Mouse (Mus musculus) liver, embryonic 11.5 days (tissue): Measurements from ENCODE around the gene Fam129b. TPM values are rescaled to one million over a fixed set of nuclear protein-coding genes. Genes with fewer than 3 reads are reported as not detected.

Experiments
- ATAC-seq: fragments of 200-750 bp; cut with Nextera tagmentation; replicated peaks from 2 replicates; pipeline ENCODE4 v1.8.0; 2017; ENCODE audit warnings: moderate number of reproducible peaks, mild to moderate bottlenecking, moderate TSS enrichment, moderate library complexity; ENCODE audit not compliant: low FRiP score
- DNase-seq: peaks from one replicate; pipeline ENCODE4 v3.0.0-alpha.2; 2017; ENCODE audit warnings: low spot score
- H3K27ac ChIP-seq: fragments of 300-500 bp; sonication (generic); 2 replicates; pipeline ENCODE4 v1.5.1; 2014; ENCODE audit warnings: mild to moderate bottlenecking, low read depth, low read length, control low read depth
- H3K27me3 ChIP-seq: fragments of 300-500 bp; sonication (generic); replicated peaks from 2 replicates; pipeline ENCODE4 v1.6.1; 2014; ENCODE audit warnings: low read length, mixed read lengths; ENCODE audit not compliant: control insufficient read depth, insufficient read depth
- H3K36me3 ChIP-seq: fragments of 300-500 bp; sonication (generic); 2 replicates; pipeline ENCODE4 v1.6.1; 2014; ENCODE audit warnings: mild to moderate bottlenecking, low read length, moderate library complexity, mixed read lengths; ENCODE audit not compliant: control insufficient read depth, insufficient read depth
- H3K4me1 ChIP-seq: fragments of 300-500 bp; sonication (generic); replicated peaks from 2 replicates; pipeline ENCODE4 v1.6.1; 2014; ENCODE audit warnings: low read length, mixed read lengths; ENCODE audit not compliant: control insufficient read depth, insufficient read depth
- H3K4me2 ChIP-seq: fragments of 300-500 bp; sonication (generic); 2 replicates; pipeline ENCODE4 v1.6.1; 2014; ENCODE audit warnings: mild to moderate bottlenecking, control low read depth, moderate library complexity
- H3K4me3 ChIP-seq: fragments of 300-500 bp; sonication (generic); 2 replicates; pipeline ENCODE4 v1.5.1; 2014; ENCODE audit warnings: low read depth, low read length, control low read depth
- H3K9ac ChIP-seq: fragments of 300-500 bp; sonication (generic); 2 replicates; pipeline ENCODE4 v1.6.1; 2014; ENCODE audit warnings: low read depth, low read length, control low read depth
- H3K9me3 ChIP-seq: fragments of 300-500 bp; sonication (generic); 2 replicates; pipeline ENCODE4 v1.6.1; 2016; ENCODE audit warnings: low read length, inconsistent platforms, mixed read lengths; ENCODE audit not compliant: control insufficient read depth
- WGBS: fragments of 180-500 bp; shearing (Covaris S2); extraction: QIAGEN DNeasy Blood & Tissue Kit; methylation state at CpG from one replicate; pipeline ENCODE4 v1.1.7; 2014; 5-methylcytosine and 5-hydroxymethylcytosine counted together
- polyA plus RNA-seq: library from polyadenylated mRNA; unstranded; fragments of >200 nt; fragmentation: Nextera tagmentation; extraction: Ambion mirVana; gene quantifications from 2 replicates; pipeline ENCODE4 v1.2.1, GENCODE M21; 2014

Fam129b gene
- polyA plus RNA-seq, 1 experiment from 2014 or later = 11.9 TPM

DNA sequence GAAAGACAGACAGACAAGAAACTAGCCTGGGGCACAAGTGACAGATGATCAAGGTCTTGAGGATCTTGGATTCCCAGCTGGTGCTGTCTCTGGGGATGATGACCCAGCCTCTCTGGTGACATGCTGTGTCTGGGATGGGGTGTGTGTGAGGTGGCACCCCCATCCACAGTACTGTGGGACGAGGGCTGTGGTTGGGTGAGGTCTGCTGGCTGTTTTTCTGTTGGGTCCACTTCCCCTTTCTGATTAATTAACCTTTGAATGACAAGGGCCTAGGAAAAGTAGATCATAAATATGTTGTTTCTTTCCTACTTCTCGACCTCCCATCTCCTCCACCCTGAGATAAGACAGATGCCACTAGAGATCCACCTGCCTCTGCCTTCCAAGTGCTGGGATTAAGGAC, 18.2 kb downstream of the Fam129b start:
- Histone ChIP-seq H3K27ac (no peak overlapping the region), H3K4me2 (no peak overlapping the region), H3K27me3 (no peaks in the 10 kb centered on the region), H3K4me1 (peaks cover 56% of the 10 kb centered on the region), H3K4me3 (no peak overlapping the region), H3K9ac (no peak overlapping the region), H3K9me3 (no peaks in the 10 kb centered on the region), H3K36me3 (no peaks in the 10 kb centered on the region)
- ATAC-seq (no peak), DNase-seq (no peak)
- WGBS = 43% methylated on average over 2 of the region's 2 CpGs

DNA sequence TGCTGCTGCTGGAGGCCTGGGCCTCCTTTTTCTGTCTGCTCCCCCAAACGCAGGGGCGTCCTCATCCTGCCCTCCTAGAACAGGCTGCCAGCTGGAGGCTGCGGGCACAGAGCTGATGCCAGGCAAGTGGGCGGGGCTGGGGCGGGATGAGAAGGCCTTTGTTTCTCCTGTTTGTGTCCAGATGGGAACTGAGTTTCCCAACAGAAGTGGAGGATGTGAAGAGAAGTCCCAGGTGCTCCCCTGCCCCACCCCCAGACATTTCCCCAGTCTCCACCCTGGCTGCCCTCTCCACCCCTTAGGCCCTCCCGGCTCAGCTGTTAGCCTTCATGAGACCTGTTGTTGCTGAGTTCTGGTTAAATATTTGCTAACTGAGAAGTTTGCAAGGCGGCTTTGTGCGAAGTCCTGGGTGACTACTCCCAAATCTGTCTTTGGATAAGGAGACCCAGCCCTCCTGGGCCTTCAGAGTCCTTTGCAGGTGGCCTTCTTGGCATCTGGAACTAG, 19.7 kb downstream of the Fam129b start:
- H3K4me2 ChIP-seq = no peak overlapping the region
- H3K36me3 ChIP-seq = no peaks in the 10 kb centered on the region
- no peak overlapping the region for H3K9ac ChIP-seq
- no peaks in the 10 kb centered on the region for H3K9me3 ChIP-seq
- DNase-seq = no peak
- no peaks in the 10 kb centered on the region for H3K27me3 ChIP-seq
- 57% methylated on average over 8 of the region's 8 CpGs for WGBS
- H3K4me1 ChIP-seq = peaks cover 49% of the 10 kb centered on the region
- no peak overlapping the region for H3K4me3 ChIP-seq
- ATAC-seq = no peak
- no peak overlapping the region for H3K27ac ChIP-seq

DNA sequence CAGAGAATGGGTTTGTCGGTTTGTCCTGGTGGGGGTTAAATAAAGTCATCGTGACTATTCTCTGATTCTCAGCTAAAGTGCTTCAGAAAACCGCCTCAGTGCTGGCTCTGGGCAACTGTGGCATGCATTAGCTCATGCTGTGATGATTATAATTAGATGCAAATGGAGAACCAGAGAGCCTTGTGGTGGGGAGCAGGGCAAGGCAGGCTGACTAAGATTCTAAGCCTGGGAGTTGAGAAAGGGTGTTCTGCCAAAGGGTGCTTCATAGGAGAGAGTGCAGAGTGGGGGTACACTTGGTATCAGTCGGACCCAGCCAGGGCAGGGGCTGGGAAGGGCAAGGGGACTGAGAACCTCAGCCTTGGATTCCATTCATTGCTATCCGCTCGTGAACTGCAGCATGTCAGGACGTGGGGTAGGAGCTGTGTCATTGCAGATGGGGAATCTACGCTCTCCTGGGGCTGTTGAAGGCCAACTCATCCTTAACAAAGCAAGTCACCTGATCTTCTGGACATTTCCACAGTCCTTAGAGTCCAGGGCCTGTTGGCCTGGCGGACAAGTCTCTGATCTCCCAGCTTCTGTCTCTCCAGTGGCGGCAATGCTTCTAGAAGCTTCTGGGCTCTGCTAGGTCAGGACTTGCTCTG, 20.7 kb downstream of the Fam129b start:
- no peak overlapping the region for H3K4me3 ChIP-seq
- H3K9me3 ChIP-seq = no peaks in the 10 kb centered on the region
- no peaks in the 10 kb centered on the region for H3K36me3 ChIP-seq
- peaks cover 39% of the 10 kb centered on the region for H3K4me1 ChIP-seq
- 63% methylated on average over 10 of the region's 10 CpGs for WGBS
- ATAC-seq (no peak), DNase-seq (no peak)
- no peaks in the 10 kb centered on the region for H3K27me3 ChIP-seq
- H3K27ac ChIP-seq = no peak overlapping the region
- no peak overlapping the region for H3K4me2 ChIP-seq
- H3K9ac ChIP-seq = no peak overlapping the region

DNA sequence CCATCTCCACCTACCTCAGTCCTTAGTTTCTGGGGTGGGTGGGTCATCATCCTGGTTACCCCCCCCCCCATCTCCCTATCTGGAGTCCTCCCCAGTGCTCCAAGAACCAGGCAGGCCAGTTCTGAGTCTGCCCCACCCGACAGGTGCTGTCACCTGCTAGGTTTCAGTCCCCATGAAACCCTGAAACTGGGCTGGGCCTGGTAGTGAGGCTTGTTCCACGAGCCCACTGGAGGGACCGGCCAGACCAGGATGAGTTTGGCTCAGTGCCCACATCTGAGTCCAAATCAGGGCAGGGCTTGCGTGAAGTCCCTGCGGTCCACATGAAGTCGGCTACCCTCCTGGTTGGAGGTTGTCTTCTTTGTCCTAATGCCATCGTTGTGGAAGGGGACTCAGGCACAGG, 23.1 kb downstream of the Fam129b start:
- ATAC-seq = no peak
- Histone ChIP-seq H3K36me3 (no peaks in the 10 kb centered on the region), H3K4me2 (no peak overlapping the region), H3K4me1 (peaks cover 33% of the 10 kb centered on the region), H3K27me3 (no peaks in the 10 kb centered on the region), H3K9me3 (no peaks in the 10 kb centered on the region), H3K4me3 (no peak overlapping the region), H3K9ac (no peak overlapping the region), H3K27ac (no peak overlapping the region)
- 86% methylated on average over 7 of the region's 7 CpGs for WGBS
- no peak for DNase-seq

DNA sequence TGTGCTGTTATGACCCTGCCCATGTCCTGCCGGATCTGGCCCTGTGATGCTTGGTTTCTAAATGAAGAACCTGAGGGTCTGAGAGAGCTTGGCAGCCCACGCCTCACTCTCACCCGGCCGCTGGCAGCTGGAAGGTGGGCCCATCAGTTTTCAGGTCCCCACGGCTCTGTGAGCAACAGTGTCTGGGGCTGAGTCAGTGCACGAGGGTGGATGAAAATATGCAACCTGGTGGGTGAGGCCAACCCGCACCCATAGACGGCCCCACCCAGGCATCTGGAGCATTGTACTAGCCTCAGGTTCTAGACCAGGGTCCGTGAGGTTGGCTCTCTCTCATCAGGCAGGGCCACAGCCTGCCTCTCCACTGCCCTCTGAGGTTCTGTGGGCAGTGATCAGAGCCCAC, 26.2 kb downstream of the Fam129b start:
- H3K4me1 ChIP-seq = peaks cover 39% of the 10 kb centered on the region
- H3K9me3 ChIP-seq = no peaks in the 10 kb centered on the region
- H3K4me3 ChIP-seq = no peak overlapping the region
- no peaks in the 10 kb centered on the region for H3K27me3 ChIP-seq
- ATAC-seq = no peak
- 84% methylated on average over 9 of the region's 9 CpGs for WGBS
- H3K36me3 ChIP-seq = no peaks in the 10 kb centered on the region
- no peak overlapping the region for H3K9ac ChIP-seq
- no peak for DNase-seq
- no peak overlapping the region for H3K27ac ChIP-seq
- no peak overlapping the region for H3K4me2 ChIP-seq

DNA sequence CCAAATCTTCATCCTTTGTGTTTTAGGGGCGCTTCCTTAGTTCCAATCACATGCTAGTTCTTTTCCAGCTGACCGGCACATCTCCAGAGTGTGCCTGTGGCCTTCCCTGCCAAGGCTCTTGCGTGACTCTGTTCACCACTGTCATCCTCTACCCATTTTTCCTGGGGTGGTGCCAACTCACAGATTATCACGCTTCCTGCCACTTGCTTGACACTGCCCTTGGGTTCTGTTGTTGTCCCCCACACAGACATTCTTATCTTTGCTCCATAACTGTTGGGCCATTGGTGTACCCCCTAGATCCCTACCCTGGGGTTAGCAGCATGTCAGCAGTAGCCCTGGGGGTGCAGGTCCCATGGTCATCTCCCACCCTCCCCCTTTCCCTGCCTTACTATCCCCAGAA, 27.6 kb downstream of the Fam129b start:
- Histone ChIP-seq H3K27me3 (no peaks in the 10 kb centered on the region), H3K27ac (no peak overlapping the region), H3K4me2 (no peak overlapping the region), H3K9ac (no peak overlapping the region), H3K9me3 (no peaks in the 10 kb centered on the region), H3K4me3 (no peak overlapping the region), H3K36me3 (no peaks in the 10 kb centered on the region), H3K4me1 (peaks cover 37% of the 10 kb centered on the region)
- 77% methylated on average over 4 of the region's 4 CpGs for WGBS
- ATAC-seq (no peak), DNase-seq (no peak)

DNA sequence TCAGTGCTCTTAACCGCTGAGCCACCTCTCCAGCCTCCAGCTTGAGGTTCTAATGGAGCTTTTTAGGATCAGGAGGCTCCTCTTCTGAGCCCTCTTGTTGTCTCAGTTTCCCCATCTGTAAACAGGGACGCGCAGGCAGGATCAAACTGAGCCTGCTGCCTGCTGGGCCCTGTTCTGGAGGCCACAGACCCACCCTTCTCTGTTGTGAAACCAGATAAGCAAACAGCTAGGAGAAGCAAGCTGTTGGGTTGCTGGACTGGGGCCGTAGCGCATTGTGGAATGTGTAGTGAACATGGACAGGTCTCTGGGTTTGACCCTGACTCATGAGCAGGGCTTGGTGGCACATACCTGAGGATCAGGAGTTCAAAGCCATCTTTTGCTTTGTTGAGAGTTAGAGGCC, 28.7 kb downstream of the Fam129b start:
- no peak overlapping the region for H3K4me3 ChIP-seq
- peak overlapping the region; percentile 15; the same call in 1 of the 2 replicates for H3K9ac ChIP-seq
- peak overlapping the region; percentile 9; the same call in 1 of the 2 replicates for H3K27ac ChIP-seq
- no peaks in the 10 kb centered on the region for H3K36me3 ChIP-seq
- WGBS = 45% methylated on average over 5 of the region's 5 CpGs
- no peak for DNase-seq
- H3K4me1 ChIP-seq = peaks cover 43% of the 10 kb centered on the region
- ATAC-seq = peak; percentile 81
- H3K4me2 ChIP-seq = peak overlapping the region; percentile 19; the same call in 1 of the 2 replicates
- H3K27me3 ChIP-seq = no peaks in the 10 kb centered on the region
- H3K9me3 ChIP-seq = no peaks in the 10 kb centered on the region

DNA sequence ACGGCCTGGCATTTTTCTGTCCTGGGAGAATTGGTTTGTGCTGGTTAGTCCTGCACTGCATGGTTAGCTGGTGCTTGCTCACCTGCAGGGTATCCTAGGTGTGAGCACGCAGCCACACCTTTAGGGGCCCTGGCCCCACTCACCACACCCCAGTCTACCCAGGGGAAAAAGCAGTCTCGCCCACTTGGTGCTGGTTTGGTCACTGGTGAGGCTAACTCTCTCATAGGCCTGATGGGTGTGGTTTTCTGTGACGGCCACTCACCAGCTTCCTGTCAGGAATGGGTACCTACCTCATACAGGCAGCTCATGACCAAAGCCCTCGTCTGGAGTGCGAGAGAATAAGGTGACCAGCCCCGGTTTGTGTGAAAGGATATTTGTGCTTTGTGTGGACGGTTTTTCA, 29.4 kb downstream of the Fam129b start:
- Histone ChIP-seq H3K4me2 (no peak overlapping the region), H3K9ac (no peak overlapping the region)
- 77% methylated on average over 8 of the region's 8 CpGs for WGBS

DNA sequence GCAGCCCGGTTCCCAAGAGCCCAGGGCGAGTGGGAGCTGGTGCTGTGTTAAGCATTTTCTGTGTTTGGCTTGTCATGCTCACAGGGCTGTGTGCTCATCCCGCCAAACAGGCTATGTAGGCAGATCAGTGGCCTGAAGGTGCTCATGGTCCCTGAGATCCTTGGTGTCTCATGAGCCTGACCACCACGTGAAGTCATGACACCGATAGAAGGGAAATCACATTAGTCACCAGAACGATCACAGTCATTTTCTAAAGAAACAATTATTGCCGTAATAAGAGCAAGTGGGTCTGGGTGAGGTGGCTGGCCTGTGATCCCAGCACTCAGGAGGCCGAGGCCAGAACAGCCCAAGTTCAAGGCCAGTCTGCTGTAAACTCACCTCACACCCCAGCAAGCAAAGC, 31.5 kb downstream of the Fam129b start:
- Histone ChIP-seq H3K27me3 (no peaks in the 10 kb centered on the region), H3K9ac (no peak overlapping the region), H3K36me3 (peaks cover 2% of the 10 kb centered on the region; the same call in 1 of the 2 replicates), H3K27ac (peak overlapping the region; percentile 69), H3K4me3 (no peak overlapping the region), H3K4me1 (peaks cover 43% of the 10 kb centered on the region), H3K9me3 (no peaks in the 10 kb centered on the region), H3K4me2 (no peak overlapping the region)
- ATAC-seq = no peak
- 74% methylated on average over 8 of the region's 8 CpGs for WGBS
- DNase-seq = no peak

More for the DNA sequence above, 29.4 kb downstream of the Fam129b start:
- Histone ChIP-seq H3K4me3 (no peak overlapping the region), H3K36me3 (no peaks in the 10 kb centered on the region), H3K27me3 (no peaks in the 10 kb centered on the region), H3K4me1 (peaks cover 43% of the 10 kb centered on the region), H3K27ac (peak overlapping the region; percentile 9; the same call in 1 of the 2 replicates), H3K9me3 (no peaks in the 10 kb centered on the region)
- no peak for DNase-seq
- no peak for ATAC-seq
